Mouse (Mus musculus) heart, embryonic 10.5 days (tissue): ENCODE measurements around the gene Polr2j. TPM values are rescaled to one million over a fixed set of nuclear protein-coding genes. Genes with fewer than 3 reads are reported as not detected.

ENCODE experiments used
- DNase-seq: peaks from one replicate; pipeline ENCODE4 v3.0.0-alpha.2; 2017; ENCODE audit warnings: low spot score
- H3K27ac ChIP-seq: fragments of 300-500 bp; sonication (generic); 2 replicates; pipeline ENCODE4 v1.5.1; 2016; ENCODE audit warnings: mild to moderate bottlenecking
- H3K27me3 ChIP-seq: fragments of 300-500 bp; sonication (generic); 2 replicates; pipeline ENCODE4 v1.6.1; 2016; ENCODE audit warnings: mild to moderate bottlenecking; ENCODE audit not compliant: poor library complexity, insufficient read depth, severe bottlenecking
- H3K36me3 ChIP-seq: fragments of 300-500 bp; sonication (generic); 2 replicates; pipeline ENCODE4 v1.6.1; 2016; ENCODE audit warnings: mild to moderate bottlenecking, moderate library complexity
- H3K4me1 ChIP-seq: fragments of 300-500 bp; sonication (generic); 2 replicates; pipeline ENCODE4 v1.6.1; 2016; ENCODE audit warnings: mild to moderate bottlenecking
- H3K4me3 ChIP-seq: fragments of 300-500 bp; sonication (generic); 2 replicates; pipeline ENCODE4 v1.5.1; 2016; ENCODE audit warnings: mild to moderate bottlenecking, moderate library complexity
- H3K9me3 ChIP-seq: fragments of 300-500 bp; sonication (generic); 2 replicates; pipeline ENCODE4 v1.6.1; 2016; ENCODE audit warnings: mild to moderate bottlenecking, moderate library complexity
- WGBS: fragments of 180-500 bp; shearing (Covaris S2); methylation state at CpG from one replicate; pipeline ENCODE4 v1.1.7; 2016; 5-methylcytosine and 5-hydroxymethylcytosine counted together
- polyA plus RNA-seq: library from polyadenylated mRNA; unstranded; fragments of >200 nt; fragmentation: Nextera tagmentation; extraction: Ambion mirVana; gene quantifications from 2 replicates; pipeline ENCODE4 v1.2.1, GENCODE M21; 2016

Polr2j gene
- polyA plus RNA-seq = 180 and 217 TPM in 2 replicates

DNA sequence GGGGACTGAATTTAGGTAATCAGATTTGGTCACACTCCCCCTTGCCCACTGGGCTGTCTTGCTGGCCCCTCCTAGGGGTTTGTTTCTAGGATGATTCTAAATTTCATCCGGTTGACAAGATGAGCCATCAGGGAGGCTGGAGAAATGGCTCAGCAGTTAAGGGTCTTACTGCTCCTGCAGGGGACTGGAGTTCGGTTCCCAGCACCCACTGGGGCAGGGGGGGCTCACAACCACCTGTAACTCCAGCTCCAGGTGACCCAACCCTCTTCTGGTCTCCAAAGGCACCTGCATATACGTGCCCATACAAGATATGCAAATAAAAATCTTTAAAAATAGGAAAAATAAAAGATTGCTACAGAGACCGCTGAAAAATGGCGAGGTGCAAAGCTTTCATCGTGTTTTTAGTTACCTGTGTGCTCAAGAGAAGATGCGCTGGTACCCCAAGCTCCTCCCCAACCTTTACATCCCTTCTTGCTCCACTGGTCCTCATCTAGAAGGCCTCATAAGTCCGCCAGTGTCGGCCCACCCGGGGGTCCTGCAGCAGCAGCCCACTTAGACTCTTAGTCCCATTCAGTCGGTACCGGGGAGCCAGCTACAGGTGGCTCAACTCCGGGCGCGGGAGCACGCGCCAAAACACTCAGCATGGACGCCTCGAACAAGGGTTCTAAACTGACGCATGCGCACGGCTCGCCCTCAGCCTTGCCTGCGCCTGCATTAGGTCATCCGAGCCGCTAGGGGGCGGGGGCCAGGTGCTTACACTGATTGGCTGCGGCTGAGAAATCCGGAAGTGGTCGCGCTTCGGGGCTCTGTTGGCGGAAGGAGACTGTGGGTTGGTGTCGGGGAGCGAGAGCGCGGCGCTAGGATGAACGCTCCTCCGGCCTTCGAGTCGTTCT, at the start of gene Polr2j:
Gene Polr2j, plus strand, starts transcription at position 741 of the 893 bp plus-strand sequence.
- peaks cover 21% of the 10 kb centered on the region for H3K36me3 ChIP-seq
- peaks cover 25% of the 10 kb centered on the region for H3K4me1 ChIP-seq
- peak within 1 kb of the TSS; percentile 78 for H3K4me3 ChIP-seq
- peak; percentile 99 for DNase-seq
- H3K27me3 ChIP-seq = peaks cover 4% of the 10 kb centered on the region
- peak within 1 kb of the TSS; percentile 92 for H3K27ac ChIP-seq
- H3K9me3 ChIP-seq = no peaks in the 10 kb centered on the region
- WGBS = 3% methylated on average over 42 of the region's 42 CpGs

DNA sequence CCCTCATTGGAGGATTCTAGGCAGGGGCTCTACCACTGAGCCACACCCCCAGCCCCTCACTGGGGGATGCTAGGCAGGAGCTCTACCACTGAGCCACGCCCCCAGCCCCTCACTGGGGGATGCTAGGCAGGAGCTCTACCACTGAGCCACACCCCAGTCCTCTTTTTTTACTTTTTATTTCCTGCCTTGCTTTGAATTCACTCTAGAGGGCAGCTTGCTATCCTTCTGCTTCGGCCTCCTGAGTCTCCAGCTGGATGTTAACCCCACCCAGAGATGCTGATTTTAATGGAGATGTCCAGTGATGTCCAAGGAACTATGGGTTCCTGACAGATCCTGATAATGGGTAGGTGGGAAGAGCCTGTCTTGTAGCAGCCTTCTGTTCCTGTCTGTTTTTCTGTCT, 47.0 kb upstream of the Polr2j start:
- Histone ChIP-seq H3K36me3 (no peaks in the 10 kb centered on the region), H3K27me3 (peaks cover 11% of the 10 kb centered on the region), H3K9me3 (no peaks in the 10 kb centered on the region), H3K27ac (no peak overlapping the region), H3K4me3 (no peak overlapping the region), H3K4me1 (no peaks in the 10 kb centered on the region)
- WGBS = 60% methylated on average over 2 of the region's 2 CpGs
- DNase-seq = no peak

DNA sequence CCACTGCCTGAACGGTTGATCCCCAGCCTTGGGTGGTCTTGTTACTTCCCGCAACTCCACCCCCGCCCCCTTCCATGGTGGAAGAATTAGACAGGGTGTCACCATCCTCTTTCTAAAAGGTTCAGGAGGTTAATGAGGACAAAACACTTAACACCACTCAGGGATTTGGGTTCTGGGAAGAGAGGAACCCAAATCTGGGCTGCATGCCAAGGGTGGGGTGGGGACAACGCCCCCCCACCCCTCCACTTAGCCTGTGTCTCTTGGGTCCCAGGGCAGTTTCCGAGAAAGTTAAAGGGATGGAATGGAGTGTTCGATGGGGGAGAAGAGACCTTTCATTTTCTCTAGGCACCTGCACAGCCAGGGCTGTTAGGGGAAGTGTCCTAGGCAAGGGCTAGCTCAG, 43.4 kb upstream of the Polr2j start:
- no peak overlapping the region for H3K4me3 ChIP-seq
- 62% methylated on average over 6 of the region's 6 CpGs for WGBS
- H3K4me1 ChIP-seq = no peaks in the 10 kb centered on the region
- H3K27me3 ChIP-seq = peaks cover 5% of the 10 kb centered on the region; the same call in 1 of the 2 replicates
- H3K9me3 ChIP-seq = no peaks in the 10 kb centered on the region
- no peak for DNase-seq
- H3K27ac ChIP-seq = no peak overlapping the region
- no peaks in the 10 kb centered on the region for H3K36me3 ChIP-seq

DNA sequence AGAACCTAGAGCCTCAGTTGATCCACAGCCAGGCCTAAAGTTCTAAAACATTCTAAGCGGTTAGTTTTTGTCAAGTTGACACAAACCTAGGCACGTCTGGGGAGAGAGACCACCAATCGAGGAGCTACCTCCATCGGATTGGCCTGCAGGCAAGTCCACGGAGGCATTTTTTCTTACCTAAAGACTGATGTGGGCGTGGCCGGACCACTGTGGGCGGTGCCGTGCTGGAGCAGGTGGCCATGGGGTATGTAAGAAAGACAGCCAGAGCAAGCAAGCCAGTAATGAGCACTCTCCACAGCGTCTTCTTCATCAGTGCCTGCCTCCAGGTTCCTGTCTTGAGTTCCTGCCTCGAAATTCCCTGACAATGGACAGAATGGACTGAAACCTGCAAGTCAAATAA, 42.9 kb upstream of the Polr2j start:
- Histone ChIP-seq H3K4me1 (no peaks in the 10 kb centered on the region), H3K9me3 (no peaks in the 10 kb centered on the region), H3K27ac (no peak overlapping the region), H3K27me3 (peaks cover 5% of the 10 kb centered on the region; the same call in 1 of the 2 replicates), H3K4me3 (no peak overlapping the region), H3K36me3 (no peaks in the 10 kb centered on the region)
- no peak for DNase-seq
- WGBS = 60% methylated on average over 11 of the region's 11 CpGs

DNA sequence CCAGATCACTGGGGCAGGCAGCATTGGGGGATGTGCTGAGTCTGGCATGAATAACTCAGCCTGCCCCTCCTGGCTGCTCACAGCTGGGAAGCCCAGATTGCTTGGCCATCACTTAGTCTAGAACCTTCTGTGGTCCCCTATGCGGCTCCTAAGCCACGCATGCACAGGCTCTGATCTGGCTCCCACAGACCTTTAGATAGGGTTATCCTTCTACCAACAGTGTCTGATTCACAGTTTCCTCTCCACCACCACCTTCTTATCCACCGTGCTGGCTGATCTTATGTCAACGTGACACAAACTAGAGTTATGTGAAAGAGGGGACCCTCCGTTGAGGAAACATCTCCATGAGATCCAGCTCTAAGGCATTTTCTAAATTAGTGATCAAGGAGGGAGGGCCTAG, 41.4 kb upstream of the Polr2j start:
- Histone ChIP-seq H3K36me3 (no peaks in the 10 kb centered on the region), H3K9me3 (no peaks in the 10 kb centered on the region), H3K27ac (no peak overlapping the region), H3K4me3 (no peak overlapping the region), H3K27me3 (peaks cover 5% of the 10 kb centered on the region; the same call in 1 of the 2 replicates), H3K4me1 (no peaks in the 10 kb centered on the region)
- 68% methylated on average over 5 of the region's 5 CpGs for WGBS
- DNase-seq = no peak

DNA sequence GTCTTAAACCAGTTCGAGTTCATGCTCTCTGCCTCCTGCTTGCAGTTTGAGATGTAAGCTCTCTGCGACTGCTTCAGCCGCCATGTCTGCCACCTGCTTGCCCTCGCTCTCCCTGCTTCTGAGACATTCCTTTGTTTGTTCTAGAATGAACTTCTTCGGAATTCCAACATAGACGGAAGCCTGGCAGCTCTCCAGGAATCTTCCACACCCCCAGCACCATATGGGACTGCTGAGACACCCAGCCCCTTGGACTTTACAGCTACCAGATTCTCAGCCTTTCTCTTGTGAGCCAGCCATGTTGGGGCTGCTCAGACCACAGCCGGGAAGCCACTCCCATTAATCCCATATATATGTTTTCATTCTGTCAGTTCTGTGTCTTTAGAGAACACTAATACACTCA, 40.1 kb upstream of the Polr2j start:
- no peak for DNase-seq
- H3K36me3 ChIP-seq = no peaks in the 10 kb centered on the region
- no peak overlapping the region for H3K27ac ChIP-seq
- H3K27me3 ChIP-seq = peaks cover 3% of the 10 kb centered on the region
- 58% methylated on average over 7 of the region's 7 CpGs for WGBS
- H3K9me3 ChIP-seq = no peaks in the 10 kb centered on the region
- no peak overlapping the region for H3K4me3 ChIP-seq
- H3K4me1 ChIP-seq = no peaks in the 10 kb centered on the region

DNA sequence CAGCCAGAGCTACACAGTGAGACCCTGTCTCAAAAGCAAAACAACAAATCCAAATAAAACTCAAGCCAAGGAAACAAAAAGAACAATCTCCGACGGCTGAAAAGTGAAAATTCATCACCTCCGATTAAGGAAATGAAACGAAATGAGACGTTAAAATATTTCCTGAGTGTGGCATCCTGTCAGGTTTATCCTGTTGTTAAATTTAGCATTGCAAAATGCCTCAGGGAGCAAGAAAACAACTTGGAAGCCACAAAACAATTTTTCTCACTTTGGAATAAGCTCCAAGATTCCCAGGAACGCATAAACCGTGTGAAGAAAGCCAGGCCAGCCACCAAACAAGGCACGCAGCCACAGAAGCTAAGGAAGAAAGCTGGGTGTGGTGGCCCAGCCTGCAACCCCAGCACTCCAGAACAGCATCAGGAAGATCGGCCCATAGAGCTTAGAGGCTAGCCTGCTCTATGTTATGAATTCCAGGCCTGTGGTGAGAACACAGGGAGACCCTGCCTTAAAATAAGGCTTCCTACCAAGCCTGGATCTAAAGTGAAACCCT, 39.4 kb upstream of the Polr2j start:
- Histone ChIP-seq H3K9me3 (no peaks in the 10 kb centered on the region), H3K4me1 (no peaks in the 10 kb centered on the region), H3K36me3 (no peaks in the 10 kb centered on the region), H3K27me3 (no peaks in the 10 kb centered on the region; the same call in 1 of the 2 replicates), H3K4me3 (no peak overlapping the region), H3K27ac (no peak overlapping the region)
- DNase-seq = no peak
- WGBS = 83% methylated on average over 9 of the region's 9 CpGs

DNA sequence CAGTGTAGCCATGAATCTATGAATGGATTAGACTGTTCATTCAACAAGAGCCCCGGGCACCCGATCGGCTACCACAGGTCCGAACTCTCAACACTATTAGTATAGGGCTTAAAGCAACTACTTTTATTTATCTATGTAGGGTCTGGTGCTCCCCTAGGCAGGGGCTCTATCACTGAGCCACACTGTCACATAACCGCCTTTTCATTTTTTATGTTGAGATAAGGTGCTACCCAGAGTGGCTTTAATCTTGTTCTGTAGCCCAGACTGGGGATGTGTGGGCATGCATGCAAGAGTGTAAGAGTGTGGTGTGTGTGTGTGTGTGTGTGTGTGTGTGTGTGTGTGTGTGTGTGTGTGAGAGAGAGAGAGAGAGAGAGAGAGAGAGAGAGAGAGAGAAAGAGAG, 38.3 kb upstream of the Polr2j start:
- DNase-seq = no peak
- 91% methylated on average over 5 of the region's 5 CpGs for WGBS
- Histone ChIP-seq H3K27ac (no peak overlapping the region), H3K9me3 (no peaks in the 10 kb centered on the region), H3K4me3 (no peak overlapping the region), H3K27me3 (no peaks in the 10 kb centered on the region; the same call in 1 of the 2 replicates), H3K36me3 (no peaks in the 10 kb centered on the region), H3K4me1 (no peaks in the 10 kb centered on the region)

DNA sequence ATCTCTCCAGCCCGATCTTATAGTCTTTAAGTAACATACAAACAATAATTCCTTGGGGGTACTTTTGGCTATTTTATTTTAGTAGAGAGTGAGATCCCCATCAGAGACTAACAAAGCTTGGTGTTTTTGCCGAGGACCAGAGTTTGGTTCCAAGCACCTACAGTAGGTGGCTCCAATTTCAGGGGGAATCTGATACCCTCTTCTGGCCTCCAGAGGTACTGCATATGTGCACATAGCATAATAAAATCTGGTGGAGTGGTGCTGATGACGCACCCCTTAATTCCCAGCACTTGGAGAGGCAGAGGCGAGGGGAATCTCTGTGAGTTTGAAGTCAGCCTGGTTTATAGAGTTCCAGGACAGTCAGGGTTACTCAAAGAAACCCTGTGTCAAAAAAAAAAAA, 34.1 kb upstream of the Polr2j start:
- 69% methylated on average over 4 of the region's 4 CpGs for WGBS
- Histone ChIP-seq H3K27ac (no peak overlapping the region), H3K9me3 (no peaks in the 10 kb centered on the region), H3K27me3 (peaks cover 35% of the 10 kb centered on the region), H3K4me1 (peaks cover 23% of the 10 kb centered on the region), H3K36me3 (no peaks in the 10 kb centered on the region), H3K4me3 (no peak overlapping the region)
- DNase-seq = no peak

DNA sequence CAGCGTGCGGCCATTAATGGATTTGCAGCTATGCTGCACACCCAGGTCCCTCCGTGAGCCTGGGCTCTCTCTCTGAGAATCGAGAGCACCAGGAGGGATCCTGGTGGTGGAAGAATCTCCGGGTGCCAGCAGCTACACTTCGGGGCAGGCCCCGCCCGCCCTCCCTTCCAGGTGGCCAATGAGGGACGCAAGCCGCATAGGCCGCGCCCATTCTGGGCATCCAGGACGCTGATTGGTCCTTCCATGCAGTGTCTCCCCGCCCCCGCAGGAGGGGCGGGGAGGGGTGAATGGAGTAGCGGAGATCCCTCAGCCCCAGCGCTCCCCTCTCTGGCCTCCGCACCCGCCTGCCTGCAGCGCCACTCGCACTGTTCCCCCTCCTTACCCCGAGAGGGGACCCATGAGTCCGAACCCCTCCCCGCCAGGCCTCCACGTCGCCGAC, 32.7 kb upstream of the Polr2j start, which contains the start of gene Rasa4:
Gene Rasa4, plus strand, starts transcription at position 248 of the 439 bp plus-strand sequence.
- no peaks in the 10 kb centered on the region for H3K36me3 ChIP-seq
- H3K9me3 ChIP-seq = no peaks in the 10 kb centered on the region
- WGBS = 0% methylated on average over 23 of the region's 28 CpGs
- H3K27me3 ChIP-seq = peaks cover 40% of the 10 kb centered on the region
- H3K4me1 ChIP-seq = peaks cover 27% of the 10 kb centered on the region
- peak within 1 kb of the TSS; percentile 69 for H3K4me3 ChIP-seq
- DNase-seq = peak; percentile 96
- peak within 1 kb of the TSS; percentile 54; the same call in 1 of the 2 replicates for H3K27ac ChIP-seq

DNA sequence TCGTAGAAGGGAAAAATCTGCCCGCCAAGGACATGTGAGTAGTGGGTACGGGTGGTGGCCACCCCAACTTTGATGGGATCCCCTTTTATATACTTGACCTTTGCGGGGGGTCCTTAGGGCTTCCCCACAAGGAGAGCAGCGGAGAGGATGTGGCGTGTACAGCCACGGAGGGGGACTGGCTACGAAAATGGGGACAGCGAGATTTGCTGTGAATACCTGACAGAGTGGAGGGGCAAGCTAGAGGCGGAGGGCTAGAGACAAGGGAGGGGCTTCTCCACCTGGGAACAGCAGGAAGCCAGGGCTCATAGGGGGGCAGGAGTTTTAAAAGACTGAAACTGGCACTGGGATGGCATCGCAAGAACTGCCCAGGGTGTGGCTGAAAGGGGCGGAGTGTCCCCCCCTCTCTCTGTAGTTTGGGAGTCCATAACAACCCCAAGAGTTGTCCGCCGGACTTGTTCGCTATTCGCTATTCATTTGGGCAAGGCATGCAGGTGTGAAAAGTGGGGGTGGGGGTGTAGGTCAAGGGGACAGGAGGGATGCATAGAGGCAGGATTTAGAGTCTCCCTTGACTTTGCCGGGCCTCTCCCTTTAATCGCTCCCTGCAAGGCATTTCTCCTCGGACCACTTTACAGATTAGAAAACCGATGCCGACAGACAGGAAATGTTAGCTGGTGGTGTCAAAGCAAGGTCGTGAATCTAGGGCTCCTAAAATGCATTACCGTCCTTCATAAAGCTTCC, 32.1 kb upstream of the Polr2j start:
- Histone ChIP-seq H3K4me1 (peaks cover 33% of the 10 kb centered on the region), H3K4me3 (peak overlapping the region; percentile 69), H3K27me3 (peaks cover 46% of the 10 kb centered on the region), H3K36me3 (no peaks in the 10 kb centered on the region), H3K27ac (peak overlapping the region; percentile 54; the same call in 1 of the 2 replicates), H3K9me3 (no peaks in the 10 kb centered on the region)
- 1% methylated on average over 23 of the region's 23 CpGs for WGBS
- DNase-seq = no peak

DNA sequence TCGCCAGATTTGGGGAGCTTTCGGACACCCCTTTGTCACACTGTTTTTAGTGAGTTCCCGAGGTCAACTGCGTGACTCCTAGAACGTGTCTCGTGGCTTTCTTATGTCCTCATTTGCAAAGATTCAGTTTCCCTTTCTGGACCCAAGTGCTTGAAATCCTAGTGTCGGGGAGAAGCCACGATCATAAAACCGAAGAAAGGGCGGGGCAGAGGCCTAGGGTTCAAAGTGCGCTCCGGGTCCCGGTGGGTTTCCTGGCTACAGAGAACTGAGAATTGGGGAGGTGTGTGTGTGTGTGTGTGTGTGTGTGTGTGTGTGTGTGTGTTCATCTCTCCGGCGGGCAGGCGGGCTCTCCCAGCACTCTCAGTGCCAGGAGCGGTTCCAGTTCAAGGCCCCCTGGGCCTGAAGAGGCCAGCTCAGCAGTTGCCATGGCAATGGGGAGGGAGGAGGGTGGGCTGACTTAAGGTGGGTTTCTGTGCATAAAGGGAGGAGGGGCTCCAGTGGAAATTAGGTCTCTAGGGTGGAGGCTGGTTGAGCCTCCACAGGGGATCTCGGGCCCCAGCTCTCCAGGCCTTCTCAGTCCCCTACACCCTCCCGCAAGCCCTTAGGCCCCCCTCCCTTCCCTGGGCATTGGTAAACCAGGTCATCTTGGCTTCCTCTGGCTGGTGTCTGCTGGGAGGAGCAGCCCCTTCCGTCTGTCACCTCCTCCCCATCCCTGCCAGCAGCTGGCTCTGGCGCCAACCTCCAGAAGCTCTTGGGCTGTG, 31.4 kb upstream of the Polr2j start:
- Histone ChIP-seq H3K27ac (no peak overlapping the region), H3K9me3 (no peaks in the 10 kb centered on the region), H3K4me1 (peaks cover 34% of the 10 kb centered on the region), H3K27me3 (peaks cover 52% of the 10 kb centered on the region), H3K4me3 (peak overlapping the region; percentile 69; the same call in 1 of the 2 replicates), H3K36me3 (no peaks in the 10 kb centered on the region)
- DNase-seq = no peak
- WGBS = 8% methylated on average over 21 of the region's 21 CpGs
